Mouse (Mus musculus) myocyte (in vitro differentiated cells): ENCODE results near the gene Glmn. TPM values are rescaled to one million over a fixed set of nuclear protein-coding genes. Genes with fewer than 3 reads are reported as not detected.

ENCODE experiments used
- H3K27me3 ChIP-seq: one replicate; pipeline ENCODE4 v1.6.1; 2011; ENCODE audit not compliant: control insufficient read depth, insufficient read depth, insufficient read length
- H3K36me3 ChIP-seq: one replicate; pipeline ENCODE4 v1.6.1; 2011; ENCODE audit not compliant: control insufficient read depth, insufficient read depth
- H3K4me2 ChIP-seq: one replicate; pipeline ENCODE4 v1.6.1; 2011; ENCODE audit warnings: low read depth, control low read depth
- H3K4me3 ChIP-seq: one replicate; pipeline ENCODE4 v1.5.1; 2011; ENCODE audit warnings: mild to moderate bottlenecking, control low read depth, moderate library complexity
- H3K79me2 ChIP-seq: one replicate; pipeline ENCODE4 v1.6.1; 2011; ENCODE audit not compliant: control insufficient read depth, insufficient read depth
- H3ac ChIP-seq: one replicate; pipeline ENCODE4 v1.6.1; 2011; ENCODE audit not compliant: control insufficient read depth, insufficient read length
- CEBPB ChIP-seq: IDR thresholded peaks from 2 replicates; pipeline ENCODE4 v1.6.1; 2011; ENCODE audit warnings: mild to moderate bottlenecking, moderate library complexity; ENCODE audit not compliant: poor library complexity, insufficient read depth, severe bottlenecking
- E2F4 ChIP-seq: IDR thresholded peaks from one replicate; pipeline ENCODE4 v1.6.1; 2011; ENCODE audit warnings: mild to moderate bottlenecking, control low read depth, moderate library complexity; ENCODE audit not compliant: insufficient read depth
- MAX ChIP-seq: IDR thresholded peaks from one replicate; pipeline ENCODE4 v1.6.1; 2011; ENCODE audit warnings: low read depth, mild to moderate bottlenecking, control low read depth
- MYOD1 ChIP-seq, 3 experiments: IDR thresholded peaks; one replicate each; pipeline ENCODE4 v1.6.1; 2011; ENCODE audit warnings: control low read depth in 2 of 3, low read depth in 2 of 3, mild to moderate bottlenecking in 2 of 3, moderate library complexity in 1 of 3; ENCODE audit not compliant: insufficient read length in 2 of 3, control insufficient read depth in 1 of 3
- MYOG ChIP-seq, 3 experiments: IDR thresholded peaks; one replicate each; pipeline ENCODE4 v1.6.1; 2011; ENCODE audit warnings: control low read depth in 2 of 3, low read depth in 2 of 3, mild to moderate bottlenecking in 2 of 3; ENCODE audit not compliant: insufficient read length in 2 of 3, control insufficient read depth in 1 of 3, insufficient read depth in 1 of 3
- POLR2A ChIP-seq: IDR thresholded peaks from one replicate; pipeline ENCODE4 v1.6.1; 2011; ENCODE audit warnings: low read depth, mild to moderate bottlenecking, control low read depth, moderate library complexity; ENCODE audit not compliant: insufficient read length
- POLR2AphosphoS2 ChIP-seq: IDR thresholded peaks from one replicate; pipeline ENCODE4 v1.6.1; 2011; ENCODE audit warnings: low read depth, control low read depth; ENCODE audit not compliant: insufficient read length
- REST ChIP-seq: IDR thresholded peaks from one replicate; pipeline ENCODE4 v1.6.1; 2011; ENCODE audit warnings: mild to moderate bottlenecking, control low read depth, moderate library complexity; ENCODE audit not compliant: insufficient read depth, insufficient read length
- SRF ChIP-seq: IDR thresholded peaks from one replicate; pipeline ENCODE4 v1.6.1; 2011; ENCODE audit warnings: low read depth; ENCODE audit not compliant: control insufficient read depth, insufficient read length
- TCF12 ChIP-seq: IDR thresholded peaks from one replicate; pipeline ENCODE4 v1.6.1; 2011; ENCODE audit warnings: mild to moderate bottlenecking, control low read depth; ENCODE audit not compliant: poor library complexity, insufficient read depth, severe bottlenecking
- TCF3 ChIP-seq: IDR thresholded peaks from one replicate; pipeline ENCODE4 v1.6.1; 2011; ENCODE audit warnings: low read depth, control low read depth; ENCODE audit not compliant: insufficient read length
- USF1 ChIP-seq: IDR thresholded peaks from one replicate; pipeline ENCODE4 v1.6.1; 2011; ENCODE audit warnings: low read depth, mild to moderate bottlenecking, control low read depth, moderate library complexity
- polyA plus RNA-seq: library from polyadenylated mRNA; unstranded; fragments of >200 nt; fragmentation: generic; extraction: Trizol; gene quantifications from one replicate; pipeline ENCODE4 v1.2.1, GENCODE M21; 2012; ENCODE audit warnings: missing spikeins

The Glmn gene
- polyA plus RNA-seq, 1 experiment, result 2.7 TPM

DNA sequence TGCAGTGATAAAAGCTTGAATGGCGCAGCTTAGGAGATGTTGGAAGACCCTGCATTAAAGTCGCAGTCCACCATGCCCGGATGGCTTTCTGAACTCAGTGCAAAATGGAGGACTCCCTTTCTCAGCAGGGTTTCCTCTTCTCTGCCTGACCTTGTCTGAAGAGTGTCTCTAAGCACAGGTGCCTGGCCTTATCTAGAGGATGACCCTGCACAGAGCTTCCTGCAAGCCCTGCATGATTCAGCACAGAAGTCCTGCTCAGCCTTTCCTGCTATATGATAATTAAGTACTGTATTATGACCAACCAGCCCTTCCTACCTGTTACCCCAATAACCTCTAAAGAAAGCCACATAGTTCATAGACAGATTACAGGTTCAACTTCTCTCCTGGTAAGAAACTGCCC lies 82.2 kb downstream of the Glmn start:
- Histone ChIP-seq H3ac (no peak overlapping the region), H3K36me3 (no peaks in the 10 kb centered on the region), H3K4me2 (no peak overlapping the region), H3K27me3 (no peaks in the 10 kb centered on the region), H3K79me2 (no peaks in the 10 kb centered on the region), H3K4me3 (no peak overlapping the region)
- no peak for TF ChIP-seq MAX
- no peak for TF ChIP-seq TCF12
- TF ChIP-seq E2F4, result no peak
- no peak for TF ChIP-seq MYOD1 (IDR thresholded peaks at IDR 0.05; ENCODE audit: control insufficient read depth in 1 of 3, insufficient read length in 2 of 3, low read depth in 2 of 3)
- no peak for TF ChIP-seq CEBPB
- TF ChIP-seq TCF3, result no peak
- TF ChIP-seq USF1, result no peak

DNA sequence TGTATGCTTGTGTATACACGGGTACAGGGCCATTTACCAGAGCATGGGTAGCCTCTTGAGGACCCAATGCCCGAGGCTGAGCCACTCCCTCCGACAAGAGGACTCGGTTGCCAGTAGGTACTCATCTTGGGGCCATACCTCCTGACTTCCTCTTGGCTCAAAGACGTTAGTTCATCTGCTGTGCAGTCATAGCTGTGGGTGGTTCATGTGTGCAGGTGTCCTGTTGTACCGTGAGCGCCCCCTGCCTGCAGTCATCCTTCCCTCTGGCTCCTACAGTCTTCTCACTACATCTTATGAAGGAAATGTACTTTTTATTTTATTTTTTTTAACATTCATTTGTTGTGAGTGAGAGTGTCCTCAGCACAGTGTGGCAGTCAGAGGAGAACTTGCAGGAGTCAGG lies 84.1 kb downstream of the Glmn start:
- Histone ChIP-seq H3K36me3 (no peaks in the 10 kb centered on the region), H3K27me3 (no peaks in the 10 kb centered on the region), H3K4me2 (no peak overlapping the region), H3K4me3 (no peak overlapping the region), H3ac (no peak overlapping the region), H3K79me2 (no peaks in the 10 kb centered on the region)
- no peak for TF ChIP-seq TCF12
- no peak for TF ChIP-seq SRF
- peak in 1 of 3 experiments; percentile 6 for TF ChIP-seq MYOD1 (IDR thresholded peaks at IDR 0.05; ENCODE audit: control insufficient read depth in 1 of 3, insufficient read length in 2 of 3, low read depth in 2 of 3)
- TF ChIP-seq POLR2AphosphoS2, result no peak
- TF ChIP-seq REST, result no peak

DNA sequence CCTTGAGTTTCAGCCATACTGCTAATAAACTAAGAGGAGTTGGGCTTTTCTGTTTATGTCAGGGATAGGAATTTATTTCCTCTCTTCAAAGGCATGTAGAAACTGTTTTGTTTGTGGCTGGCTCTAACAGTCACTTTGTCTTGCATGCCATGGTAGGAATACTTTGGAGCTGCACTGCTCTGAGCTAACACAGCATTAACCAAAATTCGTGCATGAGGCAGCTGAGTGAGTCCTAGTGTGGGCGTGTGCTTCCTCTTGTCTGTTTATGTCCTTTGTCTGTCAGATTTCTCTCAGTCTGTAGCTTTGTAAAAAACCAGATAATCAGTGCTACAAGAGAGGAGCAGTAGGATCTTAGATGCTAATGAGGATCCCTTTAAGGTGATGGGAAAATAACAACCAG lies 86.4 kb downstream of the Glmn start:
- Histone ChIP-seq H3K79me2 (no peaks in the 10 kb centered on the region), H3K4me2 (peak overlapping the region; percentile 19), H3K36me3 (no peaks in the 10 kb centered on the region), H3K27me3 (no peaks in the 10 kb centered on the region), H3K4me3 (no peak overlapping the region), H3ac (no peak overlapping the region)
- TF ChIP-seq TCF12, result no peak
- TF ChIP-seq SRF, result no peak
- TF ChIP-seq TCF3, result no peak
- TF ChIP-seq POLR2AphosphoS2, result no peak
- no peak for TF ChIP-seq POLR2A
- no peak for TF ChIP-seq MAX
- no peak for TF ChIP-seq E2F4
- peak in 1 of 3 experiments; percentile 39 for TF ChIP-seq MYOD1 (IDR thresholded peaks at IDR 0.05; ENCODE audit: control insufficient read depth in 1 of 3, insufficient read length in 2 of 3, low read depth in 2 of 3)

DNA sequence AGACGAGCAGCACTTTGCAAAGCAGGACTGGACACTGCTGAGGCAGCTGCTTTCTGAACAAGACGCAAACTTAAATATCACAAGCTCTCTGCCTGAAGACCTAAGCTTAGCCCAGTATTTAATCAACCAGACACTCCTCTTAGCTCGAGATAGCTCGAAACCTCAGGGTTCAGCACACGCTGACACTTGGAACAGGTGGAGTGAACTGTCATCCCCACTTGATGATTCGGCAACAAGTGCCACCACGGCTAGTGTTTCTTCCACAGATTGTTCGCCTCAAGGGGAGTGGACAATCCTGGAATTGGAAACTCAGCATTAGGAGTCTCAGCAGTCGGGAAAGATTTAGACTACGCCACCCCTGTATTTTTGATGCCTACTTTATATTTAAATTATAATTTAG lies 87.2 kb downstream of the Glmn start:
- H3K36me3 ChIP-seq, result no peaks in the 10 kb centered on the region
- H3K4me2 ChIP-seq, result no peak overlapping the region
- TF ChIP-seq REST (no peak), TCF12 (peak; percentile 84), USF1 (no peak), POLR2AphosphoS2 (no peak), E2F4 (no peak), SRF (no peak), MYOD1 (IDR thresholded peaks at IDR 0.05; ENCODE audit: control insufficient read depth in 1 of 3, insufficient read length in 2 of 3, low read depth in 2 of 3) (peak; percentile 91 to 98 (median 95)), CEBPB (no peak), POLR2A (no peak), MYOG (IDR thresholded peaks at IDR 0.05; ENCODE audit: control insufficient read depth in 1 of 3, insufficient read depth in 1 of 3, insufficient read length in 2 of 3, low read depth in 2 of 3) (peak in 2 of 3 experiments; percentile 83 to 92), MAX (no peak), TCF3 (peak; percentile 74)
- H3ac ChIP-seq, result no peak overlapping the region
- no peak overlapping the region for H3K4me3 ChIP-seq
- H3K27me3 ChIP-seq, result no peaks in the 10 kb centered on the region
- H3K79me2 ChIP-seq, result no peaks in the 10 kb centered on the region

DNA sequence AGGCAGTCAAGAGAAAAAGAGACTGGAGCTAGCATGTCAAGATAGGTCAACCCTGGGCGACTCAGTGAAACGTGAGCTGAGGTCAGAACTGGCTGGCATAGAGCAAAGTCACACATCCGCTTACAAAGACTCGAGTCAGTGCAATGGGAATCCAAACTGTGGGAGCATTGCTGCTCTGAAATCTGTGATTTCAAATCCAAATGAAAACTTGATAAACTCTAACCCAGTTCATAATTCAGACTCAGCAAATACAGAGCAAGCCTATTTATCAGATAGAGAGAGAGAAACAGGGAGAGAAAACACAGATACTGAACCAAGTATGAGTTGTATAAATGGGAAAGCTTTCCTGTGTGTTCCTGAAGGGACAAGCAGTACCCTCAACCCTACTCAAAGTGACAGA lies 90.4 kb downstream of the Glmn start, which contains the start of gene Gm42669:
Gm42669 (plus strand) TSS at position 301 of the 400 bp plus-strand sequence.
- Histone ChIP-seq H3K27me3 (no peaks in the 10 kb centered on the region), H3K79me2 (no peaks in the 10 kb centered on the region), H3ac (no peak within 1 kb of the TSS), H3K4me2 (no peak within 1 kb of the TSS), H3K4me3 (no peak within 1 kb of the TSS), H3K36me3 (no peaks in the 10 kb centered on the region)
- TF ChIP-seq MYOG (IDR thresholded peaks at IDR 0.05; ENCODE audit: control insufficient read depth in 1 of 3, insufficient read depth in 1 of 3, insufficient read length in 2 of 3, low read depth in 2 of 3) (no peak), USF1 (no peak), MAX (no peak), POLR2AphosphoS2 (no peak), MYOD1 (IDR thresholded peaks at IDR 0.05; ENCODE audit: control insufficient read depth in 1 of 3, insufficient read length in 2 of 3, low read depth in 2 of 3) (no peak), REST (no peak), E2F4 (no peak), SRF (no peak), CEBPB (no peak), POLR2A (no peak), TCF3 (no peak), TCF12 (no peak)
